Mouse (Mus musculus) kidney, embryonic 15.5 days (tissue): Measurements from ENCODE around the gene Fbxo27. TPM values are rescaled to one million over a fixed set of nuclear protein-coding genes. Genes with fewer than 3 reads are reported as not detected.

Experiments
- ATAC-seq: fragments of 200-750 bp; cut with Nextera tagmentation; replicated peaks from 2 replicates; pipeline ENCODE4 v1.8.0; 2017; ENCODE audit warnings: moderate TSS enrichment; ENCODE audit not compliant: low FRiP score
- H3K27ac ChIP-seq: fragments of 300-500 bp; sonication (generic); 2 replicates; pipeline ENCODE4 v1.5.1; 2015; ENCODE audit warnings: mild to moderate bottlenecking, inconsistent platforms
- H3K27me3 ChIP-seq: fragments of 300-500 bp; sonication (generic); 2 replicates; pipeline ENCODE4 v1.6.1; 2015; ENCODE audit warnings: inconsistent platforms
- H3K36me3 ChIP-seq: fragments of 300-500 bp; sonication (generic); 2 replicates; pipeline ENCODE4 v1.6.1; 2015; ENCODE audit warnings: inconsistent platforms
- H3K4me1 ChIP-seq: fragments of 300-500 bp; sonication (generic); 2 replicates; pipeline ENCODE4 v1.6.1; 2015; ENCODE audit warnings: inconsistent platforms
- H3K4me2 ChIP-seq: fragments of 300-500 bp; sonication (generic); 2 replicates; pipeline ENCODE4 v1.6.1; 2015; ENCODE audit warnings: moderate library complexity, mild to moderate bottlenecking, inconsistent platforms
- H3K4me3 ChIP-seq: fragments of 300-500 bp; sonication (generic); replicated peaks from 2 replicates; pipeline ENCODE4 v1.5.1; 2015; ENCODE audit warnings: mild to moderate bottlenecking, inconsistent platforms
- H3K9ac ChIP-seq: fragments of 300-500 bp; sonication (generic); 2 replicates; pipeline ENCODE4 v1.6.1; 2015; ENCODE audit warnings: mild to moderate bottlenecking, inconsistent platforms
- H3K9me3 ChIP-seq: fragments of 300-500 bp; sonication (generic); replicated peaks from 2 replicates; pipeline ENCODE4 v1.6.1; 2016; ENCODE audit warnings: inconsistent platforms
- WGBS: fragments of 180-500 bp; shearing (Covaris S2); methylation state at CpG from one replicate; pipeline ENCODE4 v1.1.7; 2015; ENCODE audit warnings: mixed read lengths; 5-methylcytosine and 5-hydroxymethylcytosine counted together
- polyA plus RNA-seq: library from polyadenylated mRNA; unstranded; fragments of >200 nt; fragmentation: Nextera tagmentation; extraction: Ambion mirVana; gene quantifications from 2 replicates; pipeline ENCODE4 v1.2.1, GENCODE M21; 2015

Fbxo27 gene
- polyA plus RNA-seq, 1 experiment from 2014 or later: 9.1 TPM

- Histone ChIP-seq H3K36me3 (peaks cover 22% of the 10 kb centered on the region), H3K9ac (peak overlapping the region; percentile 44), H3K27me3 (0 out of 2 replicates have a peak, but pooled peaks cover 5% of the 10 kb centered on the region), H3K4me3 (peak overlapping the region; percentile 50), H3K9me3 (no peaks in the 10 kb centered on the region; the same call in 1 of the 2 replicates), H3K4me2 (peak overlapping the region; percentile 87), H3K27ac (peak overlapping the region; percentile 37; the same call in 1 of the 2 replicates), H3K4me1 (peaks cover 13% of the 10 kb centered on the region)
- 3% methylated on average over 58 of the region's 58 CpGs for whole genome bisulfite sequencing
- ATAC-seq: peak; percentile 91
These were observed 39.9 kb downstream of the Fbxo27 start for GRCm38 (mm10) chr7:28732341-28733142.

GRCm38 (mm10) chr7:28733211-28733610, 40.6 kb downstream of the Fbxo27 start:
- WGBS: 12% methylated on average over 11 of the region's 11 CpGs
- H3K9me3 ChIP-seq: no peaks in the 10 kb centered on the region; the same call in 1 of the 2 replicates
- H3K27ac ChIP-seq: peak overlapping the region; percentile 37; the same call in 1 of the 2 replicates
- peak overlapping the region; percentile 87 for H3K4me2 ChIP-seq
- peaks cover 13% of the 10 kb centered on the region for H3K4me1 ChIP-seq
- H3K9ac ChIP-seq: 0 out of 2 replicates have a peak overlapping the region, but pooled peaks have one; percentile 44
- 0 out of 2 replicates have a peak, but pooled peaks have one; percentile 6 for ATAC-seq
- H3K27me3 ChIP-seq: 0 out of 2 replicates have a peak, but pooled peaks cover 5% of the 10 kb centered on the region
- peak overlapping the region; percentile 50 for H3K4me3 ChIP-seq
- H3K36me3 ChIP-seq: peaks cover 28% of the 10 kb centered on the region

GRCm38 (mm10) chr7:28735701-28736100, 43.1 kb downstream of the Fbxo27 start:
- Histone ChIP-seq H3K27me3 (0 out of 2 replicates have a peak, but pooled peaks cover 5% of the 10 kb centered on the region), H3K36me3 (peaks cover 49% of the 10 kb centered on the region), H3K9ac (no peak overlapping the region), H3K4me3 (no peak overlapping the region), H3K27ac (no peak overlapping the region), H3K9me3 (no peaks in the 10 kb centered on the region; the same call in 1 of the 2 replicates), H3K4me2 (no peak overlapping the region), H3K4me1 (peaks cover 13% of the 10 kb centered on the region)
- 80% methylated on average over 6 of the region's 6 CpGs for WGBS
- no peak for ATAC-seq

- Histone ChIP-seq H3K9ac (no peak overlapping the region), H3K36me3 (peaks cover 48% of the 10 kb centered on the region), H3K27me3 (no peaks in the 10 kb centered on the region), H3K9me3 (no peaks in the 10 kb centered on the region), H3K27ac (no peak overlapping the region), H3K4me1 (peaks cover 14% of the 10 kb centered on the region), H3K4me3 (no peak overlapping the region), H3K4me2 (no peak overlapping the region)
- WGBS: 94% methylated on average over 21 of the region's 21 CpGs
- ATAC-seq: no peak
These were observed 47.2 kb downstream of the Fbxo27 start for GRCm38 (mm10) chr7:28739829-28740228.

GRCm38 (mm10) chr7:28740949-28741348, 48.3 kb downstream of the Fbxo27 start:
- Histone ChIP-seq H3K4me1 (peaks cover 14% of the 10 kb centered on the region), H3K27ac (peak overlapping the region; percentile 84), H3K9me3 (no peaks in the 10 kb centered on the region), H3K36me3 (peaks cover 59% of the 10 kb centered on the region), H3K4me2 (peak overlapping the region; percentile 85), H3K9ac (peak overlapping the region; percentile 88), H3K4me3 (peak overlapping the region; percentile 88), H3K27me3 (no peaks in the 10 kb centered on the region)
- 33% methylated on average over 9 of the region's 9 CpGs for WGBS
- no peak for ATAC-seq

- Histone ChIP-seq H3K36me3 (peaks cover 60% of the 10 kb centered on the region), H3K4me1 (peaks cover 14% of the 10 kb centered on the region), H3K9me3 (no peaks in the 10 kb centered on the region), H3K4me3 (peak overlapping the region; percentile 88), H3K27ac (peak overlapping the region; percentile 84), H3K27me3 (no peaks in the 10 kb centered on the region), H3K9ac (peak overlapping the region; percentile 88), H3K4me2 (peak overlapping the region; percentile 85)
- ATAC-seq: peak; percentile 20
- whole genome bisulfite sequencing: under 1% methylated on average over 13 of the region's 13 CpGs
These were observed 48.7 kb downstream of the Fbxo27 start for GRCm38 (mm10) chr7:28741368-28741708.

GRCm38 (mm10) chr7:28741709-28742438, 49.2 kb downstream of the Fbxo27 start, which contains the start of the genes Mrps12 and Sars2:
TSS of gene Mrps12 (minus strand) at chr7:28741820.
TSS of gene Sars2 (plus strand) at chr7:28741992.
- Histone ChIP-seq H3K4me2 (peak within 1 kb of the TSS; percentile 85), H3K27ac (peak within 1 kb of the TSS; percentile 95), H3K4me1 (peaks cover 14% of the 10 kb centered on the region), H3K36me3 (peaks cover 60% of the 10 kb centered on the region), H3K27me3 (no peaks in the 10 kb centered on the region), H3K4me3 (peak within 1 kb of the TSS; percentile 88), H3K9ac (peak within 1 kb of the TSS; percentile 88), H3K9me3 (no peaks in the 10 kb centered on the region)
- peak; percentile 99 for ATAC-seq
- under 1% methylated on average over 39 of the region's 39 CpGs for WGBS

Other genes with a start within 250 kb of the Fbxo27 start
- 2.6 and 2.8 TPM in 2 replicates for gene Lrfn1, start 240.9 kb upstream of the Fbxo27 start, polyA plus RNA-seq
- not detected in 2 replicates for gene Ifnl2, start 182.4 kb upstream of the Fbxo27 start, polyA plus RNA-seq
- gene Ifnl3, start 170.0 kb upstream of the Fbxo27 start, polyA plus RNA-seq: not detected in 2 replicates
- gene Sycn, start 152.0 kb upstream of the Fbxo27 start, polyA plus RNA-seq: not detected in 2 replicates
- 0.14 TPM in 1 of 2 replicates, not detected in the other for gene Nccrp1, start 145.6 kb upstream of the Fbxo27 start, polyA plus RNA-seq
- gene Samd4b, start 94.7 kb upstream of the Fbxo27 start, polyA plus RNA-seq: 28.8 and 33.6 TPM in 2 replicates
- 63.9 and 72.1 TPM in 2 replicates for gene Pak4, start 94.7 kb upstream of the Fbxo27 start, polyA plus RNA-seq
- not detected in 2 replicates for gene Acp7, start 61.5 kb upstream of the Fbxo27 start, polyA plus RNA-seq
- 8.2 and 9.2 TPM in 2 replicates for gene Fbxo17, start 24.0 kb downstream of the Fbxo27 start, polyA plus RNA-seq
- gene Mrps12, start 49.0 kb downstream of the Fbxo27 start, polyA plus RNA-seq: 144 and 152 TPM in 2 replicates
- gene Sars2, start 49.1 kb downstream of the Fbxo27 start, polyA plus RNA-seq: 30.0 and 30.8 TPM in 2 replicates
- gene Ccer2, start 63.3 kb downstream of the Fbxo27 start, polyA plus RNA-seq: not detected in 2 replicates
- gene Sirt2, start 73.9 kb downstream of the Fbxo27 start, polyA plus RNA-seq: 57.2 and 67.6 TPM in 2 replicates
- gene Nfkbib, start 74.7 kb downstream of the Fbxo27 start, polyA plus RNA-seq: 41.6 and 45.2 TPM in 2 replicates
- gene Rinl, start 96.1 kb downstream of the Fbxo27 start, polyA plus RNA-seq: 6.2 and 7.4 TPM in 2 replicates
- 264 and 265 TPM in 2 replicates for gene Hnrnpl, start 115.7 kb downstream of the Fbxo27 start, polyA plus RNA-seq
- 154 and 164 TPM in 2 replicates for gene Ech1, start 132.4 kb downstream of the Fbxo27 start, polyA plus RNA-seq
- gene Lgals4, start 141.0 kb downstream of the Fbxo27 start, polyA plus RNA-seq: 12.0 and 32.1 TPM in 2 replicates
- gene Lgals7, start 171.0 kb downstream of the Fbxo27 start, polyA plus RNA-seq: 1.9 and 3.1 TPM in 2 replicates
- gene Capn12, start 188.6 kb downstream of the Fbxo27 start, polyA plus RNA-seq: 0.36 and 0.64 TPM in 2 replicates